Mouse (Mus musculus): Measurements from ENCODE around the gene Ccdc65. TPM values are rescaled to one million over a fixed set of nuclear protein-coding genes. Genes with fewer than 3 reads are reported as not detected.
A peak's percentile ranks its signal among the peaks of the same experiment; 100 is the strongest.

The Ccdc65 gene
- polyA plus RNA-seq (2015; fragmentation: Nextera tagmentation; extraction: Ambion mirVana) = 6.4 and 7.5 TPM in 2 replicates

GRCm38 (mm10) chr15:98707766-98708372 lies at the start of gene Ccdc65:
Gene Ccdc65, plus strand, starts transcription at chr15:98708207.
- WGBS = 21% methylated on average over 16 of the region's 16 CpGs

GRCm38 (mm10) chr15:98662198-98662566 lies 45.8 kb upstream of the Ccdc65 start:
- H3K27me3 ChIP-seq (replicated peaks) = no peaks in the 10 kb centered on the region
- peak; percentile 49; the same call in 1 of the 2 replicates for ATAC-seq (ENCODE audit: low FRiP score)
- H3K4me3 ChIP-seq (replicated peaks) = peak overlapping the region; percentile 71
- peaks cover 10% of the 10 kb centered on the region for H3K4me1 ChIP-seq
- no peaks in the 10 kb centered on the region for H3K9me3 ChIP-seq (replicated peaks)
- peaks cover 19% of the 10 kb centered on the region for H3K36me3 ChIP-seq
- peak overlapping the region; percentile 82 for H3K4me2 ChIP-seq
- H3K9ac ChIP-seq (replicated peaks) = peak overlapping the region; percentile 67
- H3K27ac ChIP-seq (replicated peaks) = peak overlapping the region; percentile 93
- 1% methylated on average over 14 of the region's 14 CpGs for WGBS

More at GRCm38 (mm10) chr15:98707766-98708372, at the start of gene Ccdc65:
- H3K4me1 ChIP-seq = peaks cover 12% of the 10 kb centered on the region
- H3K9me3 ChIP-seq (replicated peaks) = no peaks in the 10 kb centered on the region
- no peak within 1 kb of the TSS for H3K27ac ChIP-seq (replicated peaks)
- peaks cover 11% of the 10 kb centered on the region for H3K27me3 ChIP-seq (replicated peaks)
- H3K4me2 ChIP-seq = peak within 1 kb of the TSS; percentile 66
- H3K9ac ChIP-seq (replicated peaks) = peak within 1 kb of the TSS; percentile 44
- peak within 1 kb of the TSS; percentile 44 for H3K4me3 ChIP-seq (replicated peaks)
- no peaks in the 10 kb centered on the region for H3K36me3 ChIP-seq
- peak; percentile 66; the same call in 1 of the 2 replicates for ATAC-seq (ENCODE audit: low FRiP score)

GRCm38 (mm10) chr15:98662567-98663545 lies 45.2 kb upstream of the Ccdc65 start, which contains the start of gene Ddx23:
Gene Ddx23, minus strand, starts transcription at chr15:98662894.
- Histone ChIP-seq H3K36me3 (peaks cover 12% of the 10 kb centered on the region), H3K4me3 (replicated peaks) (peak within 1 kb of the TSS; percentile 71), H3K27me3 (replicated peaks) (no peaks in the 10 kb centered on the region), H3K4me1 (peaks cover 10% of the 10 kb centered on the region), H3K27ac (replicated peaks) (peak within 1 kb of the TSS; percentile 93), H3K9me3 (replicated peaks) (no peaks in the 10 kb centered on the region), H3K9ac (replicated peaks) (peak within 1 kb of the TSS; percentile 67), H3K4me2 (peak within 1 kb of the TSS; percentile 82)
- 4% methylated on average over 48 of the region's 48 CpGs for WGBS
- peak; percentile 97 for ATAC-seq (ENCODE audit: low FRiP score)

GRCm38 (mm10) chr15:98664042-98664907 lies 43.7 kb upstream of the Ccdc65 start:
- Histone ChIP-seq H3K36me3 (no peaks in the 10 kb centered on the region), H3K27me3 (replicated peaks) (no peaks in the 10 kb centered on the region), H3K9ac (replicated peaks) (no peak overlapping the region), H3K4me1 (peaks cover 10% of the 10 kb centered on the region), H3K4me3 (replicated peaks) (no peak overlapping the region), H3K9me3 (replicated peaks) (no peaks in the 10 kb centered on the region), H3K4me2 (no peak overlapping the region), H3K27ac (replicated peaks) (no peak overlapping the region)
- 83% methylated on average over 11 of the region's 11 CpGs for WGBS
- no peak for ATAC-seq (ENCODE audit: low FRiP score)

GRCm38 (mm10) chr15:98672592-98672991 lies 35.4 kb upstream of the Ccdc65 start:
- whole genome bisulfite sequencing = 80% methylated on average over 4 of the region's 4 CpGs
- no peak for ATAC-seq (ENCODE audit: low FRiP score)
- no peak overlapping the region for H3K27ac ChIP-seq (replicated peaks)

GRCm38 (mm10) chr15:98673732-98674131 lies 34.3 kb upstream of the Ccdc65 start:
- no peaks in the 10 kb centered on the region for H3K9me3 ChIP-seq (replicated peaks)
- 0 out of 2 replicates have a peak, but pooled peaks cover 4% of the 10 kb centered on the region for H3K36me3 ChIP-seq
- peak overlapping the region; percentile 84 for H3K4me2 ChIP-seq
- H3K27ac ChIP-seq (replicated peaks) = peak overlapping the region; percentile 74
- peaks cover 37% of the 10 kb centered on the region for H3K4me1 ChIP-seq
- no peaks in the 10 kb centered on the region for H3K27me3 ChIP-seq (replicated peaks)
- ATAC-seq (ENCODE audit: low FRiP score) = no peak
- H3K9ac ChIP-seq (replicated peaks) = no peak overlapping the region
- 84% methylated on average over 7 of the region's 7 CpGs for WGBS
- H3K4me3 ChIP-seq (replicated peaks) = no peak overlapping the region

More at GRCm38 (mm10) chr15:98672592-98672991, 35.4 kb upstream of the Ccdc65 start:
- Histone ChIP-seq H3K9ac (replicated peaks) (no peak overlapping the region), H3K4me1 (peaks cover 35% of the 10 kb centered on the region), H3K27me3 (replicated peaks) (no peaks in the 10 kb centered on the region), H3K36me3 (0 out of 2 replicates have a peak, but pooled peaks cover 4% of the 10 kb centered on the region), H3K4me3 (replicated peaks) (no peak overlapping the region), H3K4me2 (no peak overlapping the region), H3K9me3 (replicated peaks) (no peaks in the 10 kb centered on the region)

- H3K9ac ChIP-seq (replicated peaks) = peak overlapping the region; percentile 40; the same call in 1 of the 2 replicates
- H3K4me2 ChIP-seq = peak overlapping the region; percentile 84
- peak overlapping the region; percentile 48 for H3K4me3 ChIP-seq (replicated peaks)
- H3K4me1 ChIP-seq = peaks cover 37% of the 10 kb centered on the region
- H3K36me3 ChIP-seq = 0 out of 2 replicates have a peak, but pooled peaks cover 4% of the 10 kb centered on the region
- H3K27ac ChIP-seq (replicated peaks) = peak overlapping the region; percentile 74
- WGBS = 7% methylated on average over 7 of the region's 7 CpGs
- peak; percentile 60; the same call in 1 of the 2 replicates for ATAC-seq (ENCODE audit: low FRiP score)
- H3K9me3 ChIP-seq (replicated peaks) = no peaks in the 10 kb centered on the region
- no peaks in the 10 kb centered on the region for H3K27me3 ChIP-seq (replicated peaks)
These were observed 33.6 kb upstream of the Ccdc65 start for GRCm38 (mm10) chr15:98674284-98674993.

GRCm38 (mm10) chr15:98674994-98675545 lies 32.9 kb upstream of the Ccdc65 start:
- peak overlapping the region; percentile 48 for H3K4me3 ChIP-seq (replicated peaks)
- peak overlapping the region; percentile 40 for H3K9ac ChIP-seq (replicated peaks)
- H3K27me3 ChIP-seq (replicated peaks) = 0 out of 2 replicates have a peak, but pooled peaks cover 2% of the 10 kb centered on the region
- H3K36me3 ChIP-seq = 0 out of 2 replicates have a peak, but pooled peaks cover 4% of the 10 kb centered on the region
- H3K9me3 ChIP-seq (replicated peaks) = no peaks in the 10 kb centered on the region
- ATAC-seq (ENCODE audit: low FRiP score) = peak; percentile 22; the same call in 1 of the 2 replicates
- H3K4me1 ChIP-seq = peaks cover 37% of the 10 kb centered on the region
- H3K4me2 ChIP-seq = peak overlapping the region; percentile 84
- WGBS = 8% methylated on average over 11 of the region's 11 CpGs
- peak overlapping the region; percentile 74 for H3K27ac ChIP-seq (replicated peaks)

GRCm38 (mm10) chr15:98675634-98676250 lies 32.3 kb upstream of the Ccdc65 start:
- H3K27ac ChIP-seq (replicated peaks) = peak overlapping the region; percentile 74

GRCm38 (mm10) chr15:98676471-98676870 lies 31.5 kb upstream of the Ccdc65 start:
- ATAC-seq (ENCODE audit: low FRiP score) = no peak
- 0% methylated on average over 9 of the region's 9 CpGs for WGBS

More at GRCm38 (mm10) chr15:98675634-98676250, 32.3 kb upstream of the Ccdc65 start:
- Histone ChIP-seq H3K4me1 (peaks cover 37% of the 10 kb centered on the region), H3K9ac (replicated peaks) (peak overlapping the region; percentile 40), H3K36me3 (no peaks in the 10 kb centered on the region), H3K4me3 (replicated peaks) (peak overlapping the region; percentile 48), H3K9me3 (replicated peaks) (no peaks in the 10 kb centered on the region), H3K4me2 (peak overlapping the region; percentile 84), H3K27me3 (replicated peaks) (0 out of 2 replicates have a peak, but pooled peaks cover 2% of the 10 kb centered on the region)
- 3% methylated on average over 14 of the region's 14 CpGs for WGBS
- ATAC-seq (ENCODE audit: low FRiP score) = no peak

More at GRCm38 (mm10) chr15:98676471-98676870, 31.5 kb upstream of the Ccdc65 start:
- H3K4me1 ChIP-seq = peaks cover 37% of the 10 kb centered on the region
- no peaks in the 10 kb centered on the region for H3K9me3 ChIP-seq (replicated peaks)
- H3K27me3 ChIP-seq (replicated peaks) = 0 out of 2 replicates have a peak, but pooled peaks cover 2% of the 10 kb centered on the region
- no peak overlapping the region for H3K27ac ChIP-seq (replicated peaks)
- no peaks in the 10 kb centered on the region for H3K36me3 ChIP-seq
- peak overlapping the region; percentile 40 for H3K9ac ChIP-seq (replicated peaks)
- peak overlapping the region; percentile 48 for H3K4me3 ChIP-seq (replicated peaks)
- peak overlapping the region; percentile 84 for H3K4me2 ChIP-seq

All from neural tube, embryonic 15.5 days (tissue).